Mouse (Mus musculus) left cerebral cortex, adult 8-10 months (tissue): ENCODE measurements at regions not wholly inside any gene's neighbourhood (a gene's known extent, or its start where the extent isn't known, plus 50 kb on each side); places are given as distances from the start of the nearest gene placed in this dataset.

Source experiments
- DNase-seq, 2 experiments: peaks; one replicate each; pipeline ENCODE4 v3.0.0; 2022; ENCODE audit warnings: low spot score in 2 of 2

- no peak for DNase-seq
Observed at GRCm38 (mm10) chr6:117329164-117329939, 161.0 kb downstream of the Cxcl12 start.

GRCm38 (mm10) chr6:117330198-117330597 lies 161.9 kb downstream of the Cxcl12 start:
- DNase-seq, result no peak

- DNase-seq, result no peak
Observed at GRCm38 (mm10) chr6:117330726-117331360, 162.5 kb downstream of the Cxcl12 start.

- no peak for DNase-seq
Observed at GRCm38 (mm10) chr6:117332641-117333040, 164.3 kb downstream of the Cxcl12 start.

- DNase-seq, result no peak
Observed at GRCm38 (mm10) chr6:117342123-117342522, 173.8 kb downstream of the Cxcl12 start.

- no peak for DNase-seq
Observed at GRCm38 (mm10) chr6:117347356-117347755, 179.0 kb downstream of the Cxcl12 start.

GRCm38 (mm10) chr6:117351846-117352245 lies 183.5 kb downstream of the Cxcl12 start:
- DNase-seq, result no peak

GRCm38 (mm10) chr6:117353091-117353490 lies 184.8 kb downstream of the Cxcl12 start:
- DNase-seq, result no peak

GRCm38 (mm10) chr6:117356101-117356500 lies 187.8 kb downstream of the Cxcl12 start:
- no peak for DNase-seq

GRCm38 (mm10) chr6:117359401-117359800 lies 191.1 kb downstream of the Cxcl12 start:
- DNase-seq, result no peak

GRCm38 (mm10) chr6:117366563-117366962 lies 198.2 kb downstream of the Cxcl12 start:
- DNase-seq, result no peak

- DNase-seq, result no peak
Observed at GRCm38 (mm10) chr6:117375989-117376388, 207.7 kb downstream of the Cxcl12 start.

- DNase-seq, result no peak
Observed at GRCm38 (mm10) chr6:117379904-117380303, 211.6 kb downstream of the Cxcl12 start.

GRCm38 (mm10) chr6:117390233-117390848 lies 222.0 kb downstream of the Cxcl12 start:
- DNase-seq, result no peak

- no peak for DNase-seq
Observed at GRCm38 (mm10) chr6:117393480-117393879, 225.1 kb downstream of the Cxcl12 start.

GRCm38 (mm10) chr6:117405589-117406311 lies 237.4 kb downstream of the Cxcl12 start:
- no peak for DNase-seq

GRCm38 (mm10) chr6:117406312-117406595 lies 237.9 kb downstream of the Cxcl12 start:
- DNase-seq, result no peak

- no peak for DNase-seq
Observed at GRCm38 (mm10) chr6:117406757-117407156, 238.4 kb downstream of the Cxcl12 start.

GRCm38 (mm10) chr6:117407206-117407858 lies 239.0 kb downstream of the Cxcl12 start:
- no peak for DNase-seq

GRCm38 (mm10) chr6:117407953-117408352 lies 239.6 kb downstream of the Cxcl12 start:
- DNase-seq, result no peak

- DNase-seq, result no peak
Observed at GRCm38 (mm10) chr6:117408971-117409783, 240.8 kb downstream of the Cxcl12 start.
